17 mouse cellular contexts compared by ENCODE assay signal in genomic region chr1:40327604-40328003, GRCm38 (mm10). TPM values are rescaled to one million over a fixed set of nuclear protein-coding genes. Genes with fewer than 3 reads are reported as not detected.
DNase-seq lines count a peak whose midpoint lies in the region; TF ChIP-seq lines count a peak whose summit lies in the region.
"Had no signal": no experiment of that assay in that cellular context is flagged by ENCODE, and none has a peak within 500 bp of the region (broad histone marks: within the 10 kb centered on the region; RNA-seq: fewer than 3 reads in every experiment).

No protein-coding gene starts in this region.

- H3ac ChIP-seq in myocyte (ENCODE audit: control insufficient read depth, insufficient read length) = no peak overlapping the region

- no peak for DNase-seq in testis, postnatal 14 days (ENCODE audit: low spot score)
- DNase-seq: adrenal gland, adult 2 months; adrenal gland, adult 8-10 months; adrenal gland, postnatal 10 days; adrenal gland, postnatal 14 days; adrenal gland, postnatal 25 days; adrenal gland, postnatal 36 days; B cell, adult 2 months; cerebellum, adult 11 months; cerebellum, adult 11-12 months; cerebellum, adult 18-20 months; cerebellum, adult 2 months had no signal

- no peaks in the 10 kb centered on the region for H3K27me3 ChIP-seq in myocyte (ENCODE audit: control insufficient read depth, insufficient read depth, insufficient read length)
- H3K27me3 ChIP-seq: CH12.LX, Patski had no signal

- no peak overlapping the region for H3K4me2 ChIP-seq in myocyte (ENCODE audit: low read depth)

- no peaks in the 10 kb centered on the region for H3K79me2 ChIP-seq in myocyte (ENCODE audit: control insufficient read depth, insufficient read depth)

- no peak overlapping the region for H3K4me3 ChIP-seq in myocyte

- no peak for TF ChIP-seq POLR2A in myocyte (IDR thresholded peaks at IDR 0.05; ENCODE audit: insufficient read length, low read depth)

- H3K36me3 ChIP-seq in myocyte (ENCODE audit: control insufficient read depth, insufficient read depth) = no peaks in the 10 kb centered on the region
- H3K36me3 ChIP-seq: G1E had no signal

TF ChIP-seq in myocyte, 11 proteins besides CTCF, POLR2A, EP300 and RAD21:
- TF ChIP-seq TCF12 (IDR thresholded peaks at IDR 0.05; ENCODE audit: insufficient read depth, poor library complexity, severe bottlenecking) (no peak), USF1 (IDR thresholded peaks at IDR 0.05; ENCODE audit: low read depth) (no peak), SRF (IDR thresholded peaks at IDR 0.05; ENCODE audit: control insufficient read depth, insufficient read length, low read depth) (no peak), POLR2AphosphoS2 (IDR thresholded peaks at IDR 0.05; ENCODE audit: insufficient read length, low read depth) (no peak), MAX (IDR thresholded peaks at IDR 0.05; ENCODE audit: low read depth) (no peak), MYOD1 (IDR thresholded peaks at IDR 0.05; ENCODE audit: control insufficient read depth in 1 of 3, insufficient read length in 2 of 3, low read depth in 2 of 3) (peak in 2 of 3 experiments; percentile 51 to 52), MYOG (IDR thresholded peaks at IDR 0.05; ENCODE audit: control insufficient read depth in 1 of 3, insufficient read depth in 1 of 3, insufficient read length in 2 of 3, low read depth in 2 of 3) (peak in 1 of 3 experiments; percentile 66), TCF3 (IDR thresholded peaks at IDR 0.05; ENCODE audit: insufficient read length, low read depth) (peak; percentile 32), REST (IDR thresholded peaks at IDR 0.05; ENCODE audit: insufficient read depth, insufficient read length) (no peak), E2F4 (IDR thresholded peaks at IDR 0.05; ENCODE audit: insufficient read depth) (no peak)

RNA-seq across cellular contexts. Expression of gene Il1rl2, which starts 3.2 kb away (rescaled TPM):
- not detected for polyA plus RNA-seq in myocyte (2012; fragmentation: generic; extraction: Trizol)
- polyA plus RNA-seq: C2C12, Patski had no signal
